Mouse (Mus musculus) embryonic facial prominence, embryonic 13.5 days (tissue): Measurements from ENCODE around the gene Trp73. TPM values are rescaled to one million over a fixed set of nuclear protein-coding genes. Genes with fewer than 3 reads are reported as not detected.

Experiments
- ATAC-seq: fragments of 200-750 bp; cut with Nextera tagmentation; 2 replicates; pipeline ENCODE4 v1.8.0; 2017; ENCODE audit warnings: low read depth; ENCODE audit not compliant: insufficient number of reproducible peaks, insufficient read depth, low FRiP score, low TSS enrichment
- H3K27ac ChIP-seq: fragments of 300-500 bp; sonication (generic); 2 replicates; pipeline ENCODE4 v1.5.1; 2015; ENCODE audit warnings: moderate library complexity, mild to moderate bottlenecking, inconsistent platforms
- H3K27me3 ChIP-seq: fragments of 300-500 bp; sonication (generic); 2 replicates; pipeline ENCODE4 v1.6.1; 2015; ENCODE audit warnings: mild to moderate bottlenecking, inconsistent platforms
- H3K36me3 ChIP-seq: fragments of 300-500 bp; sonication (generic); 2 replicates; pipeline ENCODE4 v1.6.1; 2015; ENCODE audit warnings: mild to moderate bottlenecking, inconsistent platforms
- H3K4me1 ChIP-seq: fragments of 300-500 bp; sonication (generic); 2 replicates; pipeline ENCODE4 v1.6.1; 2015; ENCODE audit warnings: inconsistent platforms
- H3K4me2 ChIP-seq: fragments of 300-500 bp; sonication (generic); 2 replicates; pipeline ENCODE4 v1.6.1; 2015; ENCODE audit warnings: moderate library complexity, mild to moderate bottlenecking, inconsistent platforms
- H3K4me3 ChIP-seq: fragments of 300-500 bp; sonication (generic); 2 replicates; pipeline ENCODE4 v1.5.1; 2015; ENCODE audit warnings: mild to moderate bottlenecking, inconsistent platforms
- H3K9ac ChIP-seq: fragments of 300-500 bp; sonication (generic); 2 replicates; pipeline ENCODE4 v1.6.1; 2015; ENCODE audit warnings: mild to moderate bottlenecking, inconsistent platforms
- H3K9me3 ChIP-seq: fragments of 300-500 bp; sonication (generic); 2 replicates; pipeline ENCODE4 v1.6.1; 2016; ENCODE audit warnings: inconsistent platforms
- WGBS: fragments of 180-500 bp; shearing (Covaris S2); methylation state at CpG from one replicate; pipeline ENCODE4 v1.1.7; 2015; ENCODE audit warnings: mixed read lengths; 5-methylcytosine and 5-hydroxymethylcytosine counted together
- polyA plus RNA-seq: library from polyadenylated mRNA; unstranded; fragments of >200 nt; fragmentation: Nextera tagmentation; extraction: Ambion mirVana; gene quantifications from 2 replicates; pipeline ENCODE4 v1.2.1, GENCODE M21; 2015

The Trp73 gene
- 4.5 and 5.7 TPM in 2 replicates for polyA plus RNA-seq

DNA sequence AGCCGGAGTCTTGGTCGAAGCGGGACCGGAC, at the start of gene Trp73:
TSS of gene Trp73 (minus strand) at position 27 of the 31 bp plus-strand sequence.
- WGBS: 0% methylated on average over 4 of the region's 4 CpGs
- no peak within 1 kb of the TSS for H3K27ac ChIP-seq
- peak within 1 kb of the TSS; percentile 89 for H3K4me2 ChIP-seq
- no peak for ATAC-seq
- H3K36me3 ChIP-seq: no peaks in the 10 kb centered on the region
- peaks cover 38% of the 10 kb centered on the region for H3K4me1 ChIP-seq
- peaks cover 71% of the 10 kb centered on the region for H3K27me3 ChIP-seq
- H3K9me3 ChIP-seq: no peaks in the 10 kb centered on the region
- H3K4me3 ChIP-seq: peak within 1 kb of the TSS; percentile 51
- peak within 1 kb of the TSS; percentile 69 for H3K9ac ChIP-seq

DNA sequence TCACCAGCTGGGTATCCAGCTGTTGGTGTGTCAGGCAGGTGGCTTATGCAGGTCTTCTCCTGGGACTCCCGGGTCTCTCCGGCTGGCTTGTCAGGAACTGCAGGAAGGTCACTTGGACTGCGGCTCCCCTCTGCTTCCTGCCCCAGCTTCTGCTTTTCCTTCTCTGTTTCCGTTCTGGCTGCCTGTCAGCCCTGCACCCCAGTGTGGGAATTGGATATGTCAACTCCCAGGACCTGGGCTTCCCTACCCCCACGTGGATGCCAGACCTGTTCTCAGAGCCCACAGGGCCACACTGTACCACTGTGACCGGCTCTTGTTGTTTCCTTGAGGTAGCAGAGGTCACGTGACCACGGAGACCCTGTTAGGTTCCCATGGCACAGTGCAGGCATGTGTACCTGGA, 48.9 kb upstream of the Trp73 start:
- Histone ChIP-seq H3K4me3 (no peak overlapping the region), H3K27ac (no peak overlapping the region), H3K27me3 (no peaks in the 10 kb centered on the region), H3K4me1 (peaks cover 19% of the 10 kb centered on the region), H3K9ac (no peak overlapping the region), H3K9me3 (no peaks in the 10 kb centered on the region), H3K36me3 (peaks cover 42% of the 10 kb centered on the region), H3K4me2 (no peak overlapping the region)
- ATAC-seq: no peak
- 69% methylated on average over 8 of the region's 8 CpGs for WGBS

DNA sequence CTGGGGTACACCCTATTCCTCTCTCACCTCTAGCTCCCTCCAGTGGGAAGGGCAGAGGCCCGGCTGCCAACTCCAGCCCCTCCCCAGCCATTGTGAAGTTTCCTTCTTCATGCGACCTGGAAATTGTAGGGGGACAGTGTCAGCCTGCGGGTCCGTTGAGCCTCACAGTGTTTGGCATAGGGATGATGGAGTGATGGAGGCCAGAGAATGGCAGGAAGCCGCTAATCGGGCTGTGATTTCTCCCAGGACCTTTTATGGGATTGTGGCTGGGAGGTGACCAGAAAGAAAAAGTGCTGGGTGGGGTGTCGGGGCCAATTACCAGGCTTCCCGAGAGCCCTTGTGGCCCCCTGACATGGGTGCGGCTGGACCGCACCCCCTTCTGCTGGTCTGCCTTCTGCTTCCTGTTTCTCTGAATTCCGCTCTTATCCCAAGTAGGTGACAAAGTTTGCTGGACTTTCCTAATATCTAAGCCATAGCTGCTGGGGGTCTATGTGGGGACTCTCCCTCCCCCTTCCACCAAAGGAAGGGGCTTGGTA, 46.1 kb upstream of the Trp73 start:
- Histone ChIP-seq H3K4me1 (peaks cover 19% of the 10 kb centered on the region), H3K4me3 (no peak overlapping the region), H3K4me2 (no peak overlapping the region), H3K27ac (no peak overlapping the region), H3K9ac (no peak overlapping the region), H3K27me3 (no peaks in the 10 kb centered on the region), H3K9me3 (no peaks in the 10 kb centered on the region), H3K36me3 (peaks cover 40% of the 10 kb centered on the region)
- WGBS: 85% methylated on average over 11 of the region's 11 CpGs
- ATAC-seq: no peak

DNA sequence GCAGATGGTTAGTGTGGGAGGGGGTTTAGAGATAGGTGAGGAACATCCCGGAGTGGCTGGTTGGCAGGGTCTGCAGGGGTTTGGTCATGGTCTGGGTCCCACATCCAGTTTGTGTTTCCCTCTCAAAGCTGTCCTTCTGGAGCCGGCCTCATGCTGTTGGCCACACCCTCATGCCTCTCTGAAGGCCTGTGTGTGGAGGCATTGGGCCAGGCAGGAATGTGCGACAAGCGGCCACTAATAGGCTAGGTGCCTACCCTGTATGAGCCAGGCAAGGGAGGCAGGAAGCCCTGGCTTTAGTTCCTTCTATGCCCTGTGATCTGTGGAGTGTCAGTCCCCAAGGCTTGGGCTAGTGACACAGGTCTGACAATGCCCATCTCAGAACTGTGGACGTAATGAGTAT, 45.0 kb upstream of the Trp73 start:
- Histone ChIP-seq H3K27me3 (no peaks in the 10 kb centered on the region), H3K27ac (no peak overlapping the region), H3K9ac (no peak overlapping the region), H3K4me1 (peaks cover 11% of the 10 kb centered on the region), H3K4me3 (no peak overlapping the region), H3K4me2 (no peak overlapping the region), H3K36me3 (peaks cover 37% of the 10 kb centered on the region), H3K9me3 (no peaks in the 10 kb centered on the region)
- ATAC-seq: no peak
- WGBS: 74% methylated on average over 5 of the region's 5 CpGs

DNA sequence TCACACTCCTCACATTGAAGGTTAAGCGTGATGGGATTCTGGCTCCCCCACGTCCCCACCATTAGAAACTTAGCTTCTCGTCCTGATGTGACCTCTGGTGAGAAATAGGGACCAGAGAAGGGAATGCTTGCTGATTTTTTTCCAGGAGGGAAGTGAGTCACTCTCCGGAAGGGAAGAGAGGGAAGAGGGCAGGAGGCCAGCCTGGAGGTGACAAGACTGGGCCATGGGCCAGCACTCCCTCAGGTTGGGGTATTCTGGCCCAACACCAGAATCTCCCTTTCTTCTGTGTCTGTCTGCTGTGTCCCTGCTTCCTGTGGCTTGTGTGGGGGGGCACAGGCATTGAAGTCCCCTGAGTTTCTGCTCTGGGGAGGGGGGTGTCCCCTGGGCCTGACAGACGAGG, 43.6 kb upstream of the Trp73 start:
- H3K27ac ChIP-seq: no peak overlapping the region
- peaks cover 47% of the 10 kb centered on the region for H3K36me3 ChIP-seq
- no peak overlapping the region for H3K4me3 ChIP-seq
- no peak overlapping the region for H3K9ac ChIP-seq
- no peaks in the 10 kb centered on the region for H3K27me3 ChIP-seq
- H3K9me3 ChIP-seq: no peaks in the 10 kb centered on the region
- H3K4me1 ChIP-seq: no peaks in the 10 kb centered on the region
- ATAC-seq: no peak
- WGBS: 75% methylated on average over 5 of the region's 5 CpGs
- no peak overlapping the region for H3K4me2 ChIP-seq

DNA sequence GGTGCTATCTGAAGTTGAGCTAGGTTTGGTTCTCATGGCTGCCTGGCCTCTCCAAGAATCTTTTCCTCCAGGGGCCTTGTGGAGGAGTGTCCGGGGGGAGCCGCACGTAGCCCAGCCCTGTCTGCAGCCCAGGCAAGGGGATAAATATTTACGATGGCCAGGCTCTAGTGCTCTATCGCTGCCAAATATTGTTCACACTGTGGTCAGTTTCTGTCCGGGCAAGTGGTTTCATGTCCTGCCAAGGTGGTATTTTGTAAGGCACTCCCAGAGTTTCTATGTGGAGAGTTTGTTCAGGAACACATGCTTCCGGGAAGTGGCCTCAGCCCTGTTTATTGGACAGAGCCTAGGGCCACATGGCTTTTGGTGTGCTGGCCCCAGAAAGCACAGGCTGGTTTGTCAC, 41.0 kb upstream of the Trp73 start:
- Histone ChIP-seq H3K36me3 (peaks cover 51% of the 10 kb centered on the region), H3K9ac (no peak overlapping the region), H3K27ac (no peak overlapping the region), H3K4me2 (no peak overlapping the region), H3K9me3 (no peaks in the 10 kb centered on the region), H3K27me3 (no peaks in the 10 kb centered on the region), H3K4me3 (no peak overlapping the region), H3K4me1 (no peaks in the 10 kb centered on the region)
- 93% methylated on average over 7 of the region's 7 CpGs for WGBS
- ATAC-seq: no peak

DNA sequence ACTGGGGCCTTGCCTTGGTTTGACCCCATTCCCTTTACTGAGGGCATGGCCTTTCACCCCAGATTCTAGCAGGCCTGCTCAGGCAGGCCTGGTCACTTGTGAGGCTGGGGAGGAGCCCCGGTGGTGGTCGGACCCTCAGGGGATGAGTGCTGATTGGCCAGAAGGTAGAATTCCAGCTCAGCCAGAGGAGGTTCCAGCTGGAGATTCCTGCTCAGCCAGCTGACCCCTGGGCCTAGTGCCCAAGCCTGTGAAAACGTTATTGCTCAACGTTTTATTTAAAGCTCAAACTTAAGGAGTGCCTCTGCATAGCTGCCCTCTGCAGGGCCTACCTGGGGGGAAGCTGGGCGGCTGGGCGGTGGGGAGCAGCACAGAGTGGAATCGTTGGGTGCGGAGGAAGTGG, 37.2 kb upstream of the Trp73 start:
- 39% methylated on average over 8 of the region's 8 CpGs for WGBS
- H3K9me3 ChIP-seq: no peaks in the 10 kb centered on the region
- ATAC-seq: 0 out of 2 replicates have a peak, but pooled peaks have one; percentile 16
- no peak overlapping the region for H3K9ac ChIP-seq
- peaks cover 26% of the 10 kb centered on the region for H3K36me3 ChIP-seq
- no peaks in the 10 kb centered on the region for H3K27me3 ChIP-seq
- H3K4me1 ChIP-seq: peaks cover 24% of the 10 kb centered on the region
- no peak overlapping the region for H3K27ac ChIP-seq
- H3K4me2 ChIP-seq: no peak overlapping the region
- no peak overlapping the region for H3K4me3 ChIP-seq

DNA sequence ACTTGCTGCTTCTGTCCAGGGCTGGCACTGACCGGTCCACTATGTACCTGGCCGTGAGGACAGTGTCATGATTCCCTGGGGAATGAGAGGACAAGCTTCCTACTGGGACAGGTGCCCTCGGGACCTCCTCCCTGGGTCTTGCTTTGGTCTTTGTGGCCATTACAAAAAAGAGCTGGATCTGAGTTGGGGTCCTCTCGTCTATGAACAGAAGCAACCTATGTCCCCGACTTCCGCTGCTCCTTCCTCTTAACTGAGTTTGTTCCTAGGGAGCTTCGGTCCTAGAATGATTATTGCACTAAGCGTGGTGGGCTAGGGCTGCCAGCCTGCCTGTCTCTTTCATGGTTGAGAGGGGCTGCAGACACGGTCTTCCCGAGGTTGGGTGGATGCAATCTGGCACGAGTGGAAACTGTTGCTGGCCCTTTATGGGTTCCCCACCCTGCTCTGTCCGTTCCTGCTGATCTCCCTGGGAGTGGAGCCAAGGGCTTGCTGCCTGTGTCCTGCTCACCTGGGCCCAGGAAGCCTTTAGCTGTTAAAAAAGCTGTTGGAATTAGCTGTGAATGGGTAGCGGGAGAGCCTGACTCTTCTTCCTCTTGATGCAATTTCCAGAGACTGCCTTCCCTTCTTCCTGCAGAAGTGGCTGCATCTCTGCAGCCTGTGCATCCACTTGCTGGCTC, 32.1 kb upstream of the Trp73 start:
- Histone ChIP-seq H3K36me3 (peaks cover 3% of the 10 kb centered on the region; the same call in 1 of the 2 replicates), H3K9me3 (no peaks in the 10 kb centered on the region), H3K9ac (peak overlapping the region; percentile 77), H3K4me3 (peak overlapping the region; percentile 71), H3K4me2 (peak overlapping the region; percentile 96), H3K27me3 (peaks cover 27% of the 10 kb centered on the region), H3K27ac (peak overlapping the region; percentile 68; the same call in 1 of the 2 replicates), H3K4me1 (peaks cover 48% of the 10 kb centered on the region)
- WGBS: 32% methylated on average over 13 of the region's 13 CpGs
- no peak for ATAC-seq

GRCm38 (mm10) chr4:154171151-154171930, 31.3 kb upstream of the Trp73 start:
- H3K4me2 ChIP-seq: peak overlapping the region; percentile 96
- H3K9ac ChIP-seq: peak overlapping the region; percentile 77
- WGBS: under 1% methylated on average over 37 of the region's 37 CpGs
- no peaks in the 10 kb centered on the region for H3K9me3 ChIP-seq
- H3K4me3 ChIP-seq: peak overlapping the region; percentile 71
- H3K36me3 ChIP-seq: no peaks in the 10 kb centered on the region
- H3K27me3 ChIP-seq: peaks cover 27% of the 10 kb centered on the region
- peak overlapping the region; percentile 68 for H3K27ac ChIP-seq
- peaks cover 49% of the 10 kb centered on the region for H3K4me1 ChIP-seq
- ATAC-seq: no peak

DNA sequence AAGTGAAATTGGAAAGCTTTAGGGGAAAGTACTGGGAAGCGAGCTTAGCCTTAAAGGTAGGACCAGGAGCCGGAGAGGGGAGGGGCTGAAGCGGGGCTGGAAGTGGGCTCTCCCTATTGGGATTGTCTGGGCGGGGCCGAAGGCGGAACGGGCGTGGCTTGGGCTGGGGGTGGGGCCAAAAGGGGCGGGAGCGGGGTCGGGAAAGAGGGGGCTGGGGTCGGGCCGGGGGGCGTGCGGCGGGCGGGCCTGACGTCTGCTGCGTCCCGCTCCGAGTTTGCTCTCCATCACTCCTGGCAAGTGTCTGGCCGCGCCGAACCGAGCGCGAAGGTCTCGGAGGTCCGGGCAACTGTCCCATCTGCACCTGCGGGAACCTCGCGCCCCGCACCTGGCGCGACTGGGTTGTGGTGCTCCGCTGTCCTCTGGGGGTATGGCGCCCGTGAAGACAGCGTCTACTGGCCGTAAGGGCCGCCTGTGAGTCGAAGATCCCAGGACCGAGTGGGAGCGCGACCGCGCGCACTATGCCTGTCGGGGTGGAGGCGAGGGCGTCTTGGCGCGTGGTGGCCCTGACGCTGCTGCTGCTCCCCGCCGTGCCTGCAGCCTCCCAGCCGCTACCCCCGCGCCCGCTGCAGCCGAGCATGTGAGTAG, 30.6 kb upstream of the Trp73 start, which contains the start of gene Megf6:
TSS of gene Megf6 (plus strand) at position 225 of the 645 bp plus-strand sequence.
- Histone ChIP-seq H3K27ac (peak within 1 kb of the TSS; percentile 68), H3K9ac (peak within 1 kb of the TSS; percentile 77), H3K27me3 (peaks cover 27% of the 10 kb centered on the region), H3K4me2 (peak within 1 kb of the TSS; percentile 96), H3K36me3 (no peaks in the 10 kb centered on the region), H3K4me3 (peak within 1 kb of the TSS; percentile 71), H3K4me1 (peaks cover 50% of the 10 kb centered on the region), H3K9me3 (no peaks in the 10 kb centered on the region)
- ATAC-seq: peak; percentile 73
- WGBS: under 1% methylated on average over 57 of the region's 61 CpGs

DNA sequence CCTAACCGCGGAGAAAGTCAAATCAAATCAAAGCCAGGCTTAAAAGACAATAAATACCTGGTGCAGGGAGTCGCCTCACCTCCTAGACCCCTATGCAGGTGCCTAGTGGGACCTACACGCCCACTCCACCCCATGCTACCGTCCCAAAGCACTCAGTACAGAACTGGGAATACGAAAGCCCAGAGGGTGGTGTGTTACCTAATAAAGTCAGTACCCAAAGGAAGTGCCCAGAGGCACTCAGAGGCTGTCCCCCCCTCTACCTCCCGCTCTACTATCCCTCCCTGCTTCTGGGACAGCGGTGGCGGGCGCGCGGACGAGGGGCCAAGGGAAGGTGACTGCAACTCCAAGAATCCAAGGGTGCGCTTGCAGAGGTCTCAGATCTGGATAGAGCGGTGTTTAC, 30.0 kb upstream of the Trp73 start:
- Histone ChIP-seq H3K9me3 (no peaks in the 10 kb centered on the region), H3K27ac (no peak overlapping the region), H3K4me2 (peak overlapping the region; percentile 96), H3K27me3 (peaks cover 27% of the 10 kb centered on the region), H3K36me3 (no peaks in the 10 kb centered on the region), H3K4me1 (peaks cover 46% of the 10 kb centered on the region), H3K4me3 (peak overlapping the region; percentile 71), H3K9ac (peak overlapping the region; percentile 61)
- ATAC-seq: no peak
- 1% methylated on average over 15 of the region's 15 CpGs for WGBS

- WGBS: 25% methylated on average over 5 of the region's 5 CpGs
- Histone ChIP-seq H3K4me2 (no peak overlapping the region), H3K4me1 (peaks cover 25% of the 10 kb centered on the region), H3K9ac (no peak overlapping the region), H3K27me3 (peaks cover 27% of the 10 kb centered on the region), H3K27ac (no peak overlapping the region), H3K9me3 (no peaks in the 10 kb centered on the region), H3K4me3 (no peak overlapping the region), H3K36me3 (no peaks in the 10 kb centered on the region)
- ATAC-seq: no peak
These were observed 27.0 kb upstream of the Trp73 start for GRCm38 (mm10) chr4:154167053-154167452.
